Mouse (Mus musculus) myocyte (in vitro differentiated cells): Measurements from ENCODE around the gene Lyrm7. TPM values are rescaled to one million over a fixed set of nuclear protein-coding genes. Genes with fewer than 3 reads are reported as not detected.

Experiments used
- H3K27me3 ChIP-seq: one replicate; pipeline ENCODE4 v1.6.1; 2011; ENCODE audit not compliant: control insufficient read depth, insufficient read depth, insufficient read length
- H3K36me3 ChIP-seq: one replicate; pipeline ENCODE4 v1.6.1; 2011; ENCODE audit not compliant: control insufficient read depth, insufficient read depth
- H3K4me2 ChIP-seq: one replicate; pipeline ENCODE4 v1.6.1; 2011; ENCODE audit warnings: low read depth, control low read depth
- H3K4me3 ChIP-seq: one replicate; pipeline ENCODE4 v1.5.1; 2011; ENCODE audit warnings: mild to moderate bottlenecking, control low read depth, moderate library complexity
- H3K79me2 ChIP-seq: one replicate; pipeline ENCODE4 v1.6.1; 2011; ENCODE audit not compliant: control insufficient read depth, insufficient read depth
- H3ac ChIP-seq: one replicate; pipeline ENCODE4 v1.6.1; 2011; ENCODE audit not compliant: control insufficient read depth, insufficient read length
- CEBPB ChIP-seq: IDR thresholded peaks from 2 replicates; pipeline ENCODE4 v1.6.1; 2011; ENCODE audit warnings: mild to moderate bottlenecking, moderate library complexity; ENCODE audit not compliant: poor library complexity, insufficient read depth, severe bottlenecking
- E2F4 ChIP-seq: IDR thresholded peaks from one replicate; pipeline ENCODE4 v1.6.1; 2011; ENCODE audit warnings: mild to moderate bottlenecking, control low read depth, moderate library complexity; ENCODE audit not compliant: insufficient read depth
- MAX ChIP-seq: IDR thresholded peaks from one replicate; pipeline ENCODE4 v1.6.1; 2011; ENCODE audit warnings: low read depth, mild to moderate bottlenecking, control low read depth
- MYOD1 ChIP-seq, 3 experiments: IDR thresholded peaks; one replicate each; pipeline ENCODE4 v1.6.1; 2011; ENCODE audit warnings: control low read depth in 2 of 3, low read depth in 2 of 3, mild to moderate bottlenecking in 2 of 3, moderate library complexity in 1 of 3; ENCODE audit not compliant: insufficient read length in 2 of 3, control insufficient read depth in 1 of 3
- MYOG ChIP-seq, 3 experiments: IDR thresholded peaks; one replicate each; pipeline ENCODE4 v1.6.1; 2011; ENCODE audit warnings: control low read depth in 2 of 3, low read depth in 2 of 3, mild to moderate bottlenecking in 2 of 3; ENCODE audit not compliant: insufficient read length in 2 of 3, control insufficient read depth in 1 of 3, insufficient read depth in 1 of 3
- POLR2A ChIP-seq: IDR thresholded peaks from one replicate; pipeline ENCODE4 v1.6.1; 2011; ENCODE audit warnings: low read depth, mild to moderate bottlenecking, control low read depth, moderate library complexity; ENCODE audit not compliant: insufficient read length
- POLR2AphosphoS2 ChIP-seq: IDR thresholded peaks from one replicate; pipeline ENCODE4 v1.6.1; 2011; ENCODE audit warnings: low read depth, control low read depth; ENCODE audit not compliant: insufficient read length
- REST ChIP-seq: IDR thresholded peaks from one replicate; pipeline ENCODE4 v1.6.1; 2011; ENCODE audit warnings: mild to moderate bottlenecking, control low read depth, moderate library complexity; ENCODE audit not compliant: insufficient read depth, insufficient read length
- SRF ChIP-seq: IDR thresholded peaks from one replicate; pipeline ENCODE4 v1.6.1; 2011; ENCODE audit warnings: low read depth; ENCODE audit not compliant: control insufficient read depth, insufficient read length
- TCF12 ChIP-seq: IDR thresholded peaks from one replicate; pipeline ENCODE4 v1.6.1; 2011; ENCODE audit warnings: mild to moderate bottlenecking, control low read depth; ENCODE audit not compliant: poor library complexity, insufficient read depth, severe bottlenecking
- TCF3 ChIP-seq: IDR thresholded peaks from one replicate; pipeline ENCODE4 v1.6.1; 2011; ENCODE audit warnings: low read depth, control low read depth; ENCODE audit not compliant: insufficient read length
- USF1 ChIP-seq: IDR thresholded peaks from one replicate; pipeline ENCODE4 v1.6.1; 2011; ENCODE audit warnings: low read depth, mild to moderate bottlenecking, control low read depth, moderate library complexity
- polyA plus RNA-seq: library from polyadenylated mRNA; unstranded; fragments of >200 nt; fragmentation: generic; extraction: Trizol; gene quantifications from one replicate; pipeline ENCODE4 v1.2.1, GENCODE M21; 2012; ENCODE audit warnings: missing spikeins

Lyrm7 gene
- polyA plus RNA-seq, 1 experiment, result 2.2 TPM

DNA sequence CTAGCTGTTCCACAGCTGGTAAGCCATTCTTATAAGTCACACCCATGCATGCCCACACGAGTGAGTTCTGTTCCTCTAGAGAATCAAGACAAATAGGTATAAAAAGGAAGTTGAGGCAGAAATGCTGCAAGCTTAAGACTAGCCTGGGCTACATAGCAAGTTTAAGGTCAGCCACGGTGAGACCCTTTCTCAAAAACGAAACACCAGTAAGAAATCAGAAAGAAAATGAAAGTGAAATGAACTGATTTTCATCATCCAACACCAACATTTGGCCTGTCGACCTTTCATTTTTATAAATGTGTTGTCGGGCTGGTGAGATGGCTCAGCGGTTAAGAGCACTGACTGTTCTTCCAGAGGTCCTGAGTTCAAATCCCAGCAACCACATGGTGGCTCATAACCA is 18.2 kb upstream of the Lyrm7 start:
- Histone ChIP-seq H3K4me2 (peak overlapping the region; percentile 10), H3K27me3 (no peaks in the 10 kb centered on the region), H3K4me3 (no peak overlapping the region), H3K36me3 (peaks cover 6% of the 10 kb centered on the region), H3K79me2 (no peaks in the 10 kb centered on the region), H3ac (no peak overlapping the region)
- TF ChIP-seq TCF3 (no peak), CEBPB (no peak), POLR2A (no peak), POLR2AphosphoS2 (no peak), USF1 (no peak), SRF (no peak), REST (no peak)

- Histone ChIP-seq H3K27me3 (no peaks in the 10 kb centered on the region), H3ac (no peak overlapping the region), H3K79me2 (no peaks in the 10 kb centered on the region), H3K36me3 (peaks cover 33% of the 10 kb centered on the region), H3K4me3 (no peak overlapping the region), H3K4me2 (no peak overlapping the region)
- TF ChIP-seq SRF, result no peak
- no peak for TF ChIP-seq POLR2AphosphoS2
- no peak for TF ChIP-seq MYOG (IDR thresholded peaks at IDR 0.05; ENCODE audit: control insufficient read depth in 1 of 3, insufficient read depth in 1 of 3, insufficient read length in 2 of 3, low read depth in 2 of 3)
- no peak for TF ChIP-seq CEBPB
- no peak for TF ChIP-seq REST
- no peak for TF ChIP-seq USF1
- TF ChIP-seq TCF3, result no peak
- TF ChIP-seq MAX, result no peak
- no peak for TF ChIP-seq MYOD1 (IDR thresholded peaks at IDR 0.05; ENCODE audit: control insufficient read depth in 1 of 3, insufficient read length in 2 of 3, low read depth in 2 of 3)
- no peak for TF ChIP-seq E2F4
- TF ChIP-seq TCF12, result no peak
- TF ChIP-seq POLR2A, result no peak
Observed at GRCm38 (mm10) chr11:54876031-54876430, 15.3 kb upstream of the Lyrm7 start.

DNA sequence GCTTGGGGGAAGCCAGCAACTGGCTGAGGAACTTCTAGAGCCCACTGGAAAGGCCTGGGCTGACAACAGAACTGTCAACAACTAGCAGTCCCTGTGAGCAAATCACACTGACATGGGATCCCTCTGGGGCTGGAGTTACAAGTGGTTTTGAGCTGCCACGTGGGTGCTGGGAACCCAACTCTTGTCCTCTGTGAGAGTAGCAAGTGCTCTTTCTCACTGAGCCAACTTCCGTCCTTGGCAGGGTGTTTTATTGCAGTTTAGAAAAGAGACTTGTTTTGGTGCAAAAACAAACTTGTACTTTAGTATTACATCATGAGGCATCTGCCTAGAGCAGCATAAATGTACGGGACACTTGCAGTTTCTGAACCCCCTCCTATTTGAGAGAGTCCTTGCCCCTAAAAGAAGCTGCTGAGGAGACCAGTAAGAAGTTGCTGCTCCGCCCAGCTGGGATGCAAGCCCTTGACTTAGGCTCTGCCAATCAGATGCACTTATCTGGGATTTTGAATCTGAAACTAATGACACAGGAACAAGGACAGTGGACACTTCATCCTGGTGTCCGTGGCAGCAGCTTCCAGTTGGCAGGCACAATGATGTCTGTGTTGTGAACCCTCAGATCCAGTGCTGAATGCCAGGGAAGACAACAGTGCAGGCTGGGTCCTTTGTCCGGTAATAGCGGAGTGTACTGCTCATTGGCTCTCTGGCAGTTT is 11.3 kb upstream of the Lyrm7 start:
- peaks cover 28% of the 10 kb centered on the region for H3K79me2 ChIP-seq
- H3K4me3 ChIP-seq, result no peak overlapping the region
- no peaks in the 10 kb centered on the region for H3K27me3 ChIP-seq
- peak; percentile 73 for TF ChIP-seq POLR2AphosphoS2
- peak; percentile 19 for TF ChIP-seq POLR2A
- TF ChIP-seq MYOD1 (IDR thresholded peaks at IDR 0.05; ENCODE audit: control insufficient read depth in 1 of 3, insufficient read length in 2 of 3, low read depth in 2 of 3), result no peak
- TF ChIP-seq TCF3, result no peak
- TF ChIP-seq MYOG (IDR thresholded peaks at IDR 0.05; ENCODE audit: control insufficient read depth in 1 of 3, insufficient read depth in 1 of 3, insufficient read length in 2 of 3, low read depth in 2 of 3), result no peak
- TF ChIP-seq REST, result no peak
- H3ac ChIP-seq, result no peak overlapping the region
- peaks cover 52% of the 10 kb centered on the region for H3K36me3 ChIP-seq
- no peak overlapping the region for H3K4me2 ChIP-seq

- H3K27me3 ChIP-seq, result no peaks in the 10 kb centered on the region
- H3K4me2 ChIP-seq, result no peak overlapping the region
- H3K4me3 ChIP-seq, result no peak overlapping the region
- peaks cover 50% of the 10 kb centered on the region for H3K36me3 ChIP-seq
- H3K79me2 ChIP-seq, result peaks cover 32% of the 10 kb centered on the region
- TF ChIP-seq POLR2AphosphoS2, result peak; percentile 27
- no peak for TF ChIP-seq REST
- no peak overlapping the region for H3ac ChIP-seq
Observed at GRCm38 (mm10) chr11:54869318-54869717, 8.6 kb upstream of the Lyrm7 start.

GRCm38 (mm10) chr11:54868445-54868844 is 7.7 kb upstream of the Lyrm7 start:
- Histone ChIP-seq H3K79me2 (peaks cover 32% of the 10 kb centered on the region), H3K4me3 (no peak overlapping the region), H3ac (no peak overlapping the region), H3K27me3 (no peaks in the 10 kb centered on the region), H3K4me2 (peak overlapping the region; percentile 66), H3K36me3 (peaks cover 41% of the 10 kb centered on the region)
- TF ChIP-seq POLR2AphosphoS2 (no peak), REST (no peak), SRF (no peak), MAX (no peak), CEBPB (no peak), MYOD1 (IDR thresholded peaks at IDR 0.05; ENCODE audit: control insufficient read depth in 1 of 3, insufficient read length in 2 of 3, low read depth in 2 of 3) (no peak), MYOG (IDR thresholded peaks at IDR 0.05; ENCODE audit: control insufficient read depth in 1 of 3, insufficient read depth in 1 of 3, insufficient read length in 2 of 3, low read depth in 2 of 3) (no peak), POLR2A (no peak), USF1 (no peak), TCF3 (no peak), E2F4 (no peak), TCF12 (no peak)
